Mouse (Mus musculus): Measurements from ENCODE around the gene Slc4a11. TPM values are rescaled to one million over a fixed set of nuclear protein-coding genes. Genes with fewer than 3 reads are reported as not detected.

The Slc4a11 gene
- total RNA-seq, 4 experiments from 2014 or later, result 0.18 to 0.43 TPM; not detected in 2

Other genes starting within 250 kb of the Slc4a11 start
- 10 to 100 TPM; 12.2 to 18.8 (median 14.5) TPM for gene Ptpra, start 247.2 kb downstream of the Slc4a11 start, total RNA-seq (2022)
- gene Mrps26, start 133.8 kb downstream of the Slc4a11 start, total RNA-seq (2022), result 10 to 100 TPM; 43.7 to 47.6 (median 46.2) TPM
- gene Oxt, start 121.3 kb downstream of the Slc4a11 start, total RNA-seq (2022), result not detected
- not detected for gene Avp, start 115.0 kb downstream of the Slc4a11 start, total RNA-seq (2022)
- gene Fastkd5, start 67.5 kb downstream of the Slc4a11 start, total RNA-seq (2022), result 1 to 10 TPM; 5.1 to 7.7 (median 6.7) TPM
- 1 to 10 TPM; 4.7 to 6.0 (median 5.2) TPM for gene Ubox5, start 67.5 kb downstream of the Slc4a11 start, total RNA-seq (2022)
- 1 to 10 TPM; 1.8 to 3.0 (median 2.4) TPM for gene Lzts3, start 54.7 kb downstream of the Slc4a11 start, total RNA-seq (2022)
- 100 to 1,000 TPM; 120 to 153 (median 133) TPM for gene Ddrgk1, start 32.9 kb downstream of the Slc4a11 start, total RNA-seq (2022)
- gene Itpa, start 29.9 kb downstream of the Slc4a11 start, total RNA-seq (2022), result 10 to 100 TPM; 12.0 to 14.5 (median 13.3) TPM
- gene 4930402H24Rik, start 208.9 kb upstream of the Slc4a11 start, total RNA-seq (2022), result 1 to 10 TPM; 2.0 to 4.0 (median 2.9) TPM
- 10 to 100 TPM; 11.4 to 15.0 (median 12.0) TPM for gene Atrn, start 209.0 kb upstream of the Slc4a11 start, total RNA-seq (2022)

Data from gastrocnemius, adult 8-10 months (tissue).